Mouse (Mus musculus) urinary bladder, adult 18-20 months (tissue): Measurements from ENCODE around the gene Gm8020.
"Not testable (repeated sequence)": the region's sequence is repeated elsewhere in the genome, so short reads cannot be mapped to it uniquely, and the experiment has no call there.

ENCODE experiments used
- DNase-seq, 2 experiments: peaks; one replicate each; pipeline ENCODE4 v3.0.0; 2022; ENCODE audit warnings: low spot score in 2 of 2, mixed read lengths in 2 of 2

Gm8020 gene

GRCm38 (mm10) chr14:42502249-42502648, at the start of gene Gm8020:
TSS of gene Gm8020 (minus strand) at chr14:42502349.
- not testable (repeated sequence) for DNase-seq

DNA sequence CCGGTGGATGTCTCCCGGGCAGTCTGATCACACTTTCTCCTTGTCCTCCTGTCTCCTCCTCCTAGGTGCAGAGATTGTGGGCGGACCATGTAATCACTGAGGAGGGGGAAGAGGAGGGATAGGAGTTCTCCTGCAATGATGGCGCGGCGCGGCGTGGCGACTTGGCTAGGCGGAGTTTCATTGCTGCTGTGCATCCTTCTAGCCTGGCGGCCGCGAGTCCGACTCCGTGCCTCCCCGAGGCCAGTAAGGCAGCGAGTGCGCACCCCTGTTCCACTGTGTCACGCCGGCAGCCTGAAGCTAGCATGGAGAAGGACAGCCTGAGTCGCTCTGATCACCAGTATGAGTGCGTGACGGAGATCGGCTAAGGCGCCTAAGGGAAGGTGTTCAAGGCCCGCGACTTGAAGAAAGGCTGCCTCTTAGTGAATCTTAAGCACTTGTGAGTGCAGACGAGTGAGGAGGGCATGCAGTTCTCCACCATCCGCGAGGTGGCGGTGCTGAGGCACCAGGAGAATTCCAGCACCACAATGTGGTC, 41.1 kb upstream of the Gm8020 start:
- DNase-seq: peak; percentile 2 to 32

DNA sequence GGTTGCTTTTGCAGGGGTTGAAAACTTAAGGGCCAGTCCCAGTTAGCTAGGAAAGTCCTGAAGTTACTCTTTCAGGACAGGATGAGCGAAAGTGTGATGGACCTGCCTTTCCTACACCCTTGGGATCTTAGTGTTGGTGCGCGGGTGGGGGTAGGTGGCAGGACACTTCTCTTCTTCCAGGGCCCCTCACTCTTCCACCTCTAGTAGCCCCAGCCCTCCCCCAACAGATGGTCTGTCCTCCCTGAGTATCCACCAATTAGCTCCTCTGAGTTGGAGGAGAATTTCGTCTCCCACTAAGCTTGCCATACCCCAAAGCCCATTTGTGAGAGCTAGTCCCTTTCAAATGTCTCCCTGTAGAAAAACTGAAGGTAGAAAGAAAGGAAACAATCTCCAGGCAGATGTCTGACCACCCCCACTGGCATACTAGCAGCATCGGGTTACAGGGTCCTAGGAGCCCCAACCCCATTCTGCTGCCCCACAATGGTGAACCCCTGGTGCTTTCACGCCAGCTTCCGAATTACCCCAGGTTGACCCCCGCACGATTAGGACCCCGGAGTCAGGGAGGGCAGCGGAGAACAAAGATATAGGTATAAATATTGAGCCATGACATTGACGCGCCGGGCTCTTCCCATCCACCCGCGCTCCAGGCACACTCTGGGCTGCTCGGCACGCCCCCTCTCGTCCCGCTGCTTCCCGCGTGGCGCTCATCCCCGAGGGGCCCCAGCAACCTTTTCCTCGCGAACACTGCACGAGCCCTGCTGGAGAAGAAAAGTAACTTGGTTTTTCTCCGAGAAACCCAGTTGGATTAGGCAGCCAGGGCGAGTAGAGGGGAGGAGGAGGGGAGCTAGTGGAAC, 40.4 kb upstream of the Gm8020 start:
- not testable (repeated sequence) for DNase-seq

- not testable (repeated sequence) for DNase-seq
These were observed 22.0 kb upstream of the Gm8020 start, which contains the start of gene Gm8024 for GRCm38 (mm10) chr14:42524182-42524581. TSS of gene Gm8024 (minus strand) at chr14:42524282.

- not testable (repeated sequence) for DNase-seq
These were observed 38.6 kb downstream of the Gm8020 start, which contains the start of gene Gm8011 for GRCm38 (mm10) chr14:42463581-42463980. TSS of gene Gm8011 (plus strand) at chr14:42463881.
